Mouse (Mus musculus): Measurements from ENCODE around the gene Padi6.

The Padi6 gene

GRCm38 (mm10) chr4:140742543-140742942 is at the start of gene Padi6:
TSS of gene Padi6 (minus strand) at chr4:140742643.
- DNase-seq (ENCODE audit: low spot score) = no peak

GRCm38 (mm10) chr4:140791071-140791470 is 48.6 kb upstream of the Padi6 start:
- DNase-seq (ENCODE audit: low spot score) = no peak

- no peak for DNase-seq (ENCODE audit: low spot score)
Observed at GRCm38 (mm10) chr4:140789983-140790382, 47.5 kb upstream of the Padi6 start.

- peak; percentile 38 for DNase-seq (ENCODE audit: low spot score)
Observed at GRCm38 (mm10) chr4:140788983-140789382, 46.5 kb upstream of the Padi6 start.

- DNase-seq (ENCODE audit: low spot score) = no peak
Observed at GRCm38 (mm10) chr4:140788264-140788663, 45.8 kb upstream of the Padi6 start.

- DNase-seq (ENCODE audit: low spot score) = no peak
Observed at GRCm38 (mm10) chr4:140787414-140787813, 45.0 kb upstream of the Padi6 start.

GRCm38 (mm10) chr4:140785217-140785616 is 42.8 kb upstream of the Padi6 start:
- no peak for DNase-seq (ENCODE audit: low spot score)

- DNase-seq (ENCODE audit: low spot score) = no peak
Observed at GRCm38 (mm10) chr4:140784292-140784945, 42.0 kb upstream of the Padi6 start.

GRCm38 (mm10) chr4:140782821-140783220 is 40.4 kb upstream of the Padi6 start:
- DNase-seq (ENCODE audit: low spot score) = no peak

- DNase-seq (ENCODE audit: low spot score) = no peak
Observed at GRCm38 (mm10) chr4:140780507-140780906, 38.1 kb upstream of the Padi6 start.

- no peak for DNase-seq (ENCODE audit: low spot score)
Observed at GRCm38 (mm10) chr4:140779803-140780397, 37.5 kb upstream of the Padi6 start.

- DNase-seq (ENCODE audit: low spot score) = no peak
Observed at GRCm38 (mm10) chr4:140776623-140777022, 34.2 kb upstream of the Padi6 start.

- DNase-seq (ENCODE audit: low spot score) = no peak
Observed at GRCm38 (mm10) chr4:140775876-140776275, 33.4 kb upstream of the Padi6 start.

GRCm38 (mm10) chr4:140774893-140775292 is 32.5 kb upstream of the Padi6 start:
- DNase-seq (ENCODE audit: low spot score) = no peak

- no peak for DNase-seq (ENCODE audit: low spot score)
Observed at GRCm38 (mm10) chr4:140774025-140774800, 31.8 kb upstream of the Padi6 start, which contains the start of gene Padi4. TSS of gene Padi4 (minus strand) at chr4:140774236.

GRCm38 (mm10) chr4:140771091-140771490 is 28.6 kb upstream of the Padi6 start:
- no peak for DNase-seq (ENCODE audit: low spot score)

GRCm38 (mm10) chr4:140770433-140770832 is 28.0 kb upstream of the Padi6 start:
- no peak for DNase-seq (ENCODE audit: low spot score)

GRCm38 (mm10) chr4:140768973-140769372 is 26.5 kb upstream of the Padi6 start:
- DNase-seq (ENCODE audit: low spot score) = no peak

- no peak for DNase-seq (ENCODE audit: low spot score)
Observed at GRCm38 (mm10) chr4:140765936-140766335, 23.5 kb upstream of the Padi6 start.

- DNase-seq (ENCODE audit: low spot score) = peak; percentile 33
Observed at GRCm38 (mm10) chr4:140763158-140763557, 20.7 kb upstream of the Padi6 start.

GRCm38 (mm10) chr4:140761601-140762000 is 19.2 kb upstream of the Padi6 start:
- no peak for DNase-seq (ENCODE audit: low spot score)

- no peak for DNase-seq (ENCODE audit: low spot score)
Observed at GRCm38 (mm10) chr4:140755811-140756210, 13.4 kb upstream of the Padi6 start.

GRCm38 (mm10) chr4:140753366-140753765 is 10.9 kb upstream of the Padi6 start:
- DNase-seq (ENCODE audit: low spot score) = no peak
